Mouse (Mus musculus): ENCODE results near the gene Elavl4.

Gene Elavl4

GRCm38 (mm10) chr4:110266804-110267575 is 84.7 kb downstream of the Elavl4 start:
- DNase-seq (ENCODE audit: low spot score in 2 of 2): no peak

DNA sequence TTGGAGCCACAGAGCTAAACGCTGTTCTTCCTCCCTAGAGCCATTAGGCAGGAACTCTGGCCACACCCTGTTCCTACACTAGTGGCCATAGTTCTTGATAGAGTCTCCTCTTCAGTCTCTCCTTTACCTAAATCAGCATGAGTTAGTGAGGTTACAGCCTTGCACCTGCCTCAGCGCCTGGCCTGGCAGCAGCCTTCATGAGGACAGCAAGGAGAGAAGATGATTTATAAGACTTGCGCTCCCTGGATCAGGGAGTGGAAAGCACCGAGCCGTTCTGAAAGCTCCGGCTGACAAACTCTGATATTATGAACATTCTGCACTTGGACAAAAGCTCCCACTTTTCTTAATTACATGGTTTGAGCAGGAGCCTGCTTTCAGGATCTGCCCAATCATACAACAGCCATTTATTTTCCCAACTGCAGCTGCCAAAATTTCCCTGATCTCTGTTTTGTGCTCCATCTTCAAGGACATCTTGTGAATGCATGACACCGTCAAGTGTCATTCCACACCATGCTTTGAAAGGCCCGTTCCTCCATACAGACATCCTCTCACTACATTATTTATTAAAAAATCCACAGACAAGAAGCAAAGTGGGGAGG is 87.3 kb downstream of the Elavl4 start:
- DNase-seq (ENCODE audit: low spot score in 2 of 2): no peak

DNA sequence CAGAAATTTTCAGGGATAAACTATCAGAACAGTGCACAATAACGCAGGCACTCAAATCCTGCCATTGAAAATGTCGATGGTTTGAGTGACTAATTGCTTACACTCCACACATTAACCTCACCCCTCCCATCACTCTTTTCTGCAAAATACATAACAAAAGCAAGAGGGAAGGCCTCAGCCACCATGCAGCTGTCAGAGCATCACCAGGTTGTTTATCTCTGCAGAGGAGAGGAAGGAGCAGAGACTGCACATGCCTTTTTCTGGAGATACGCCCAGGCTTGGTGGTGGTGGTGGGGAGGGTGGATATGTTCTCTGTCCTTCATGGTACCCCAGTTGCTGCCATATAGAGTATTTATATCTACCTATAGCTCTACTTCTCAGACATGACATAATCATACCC is 94.3 kb downstream of the Elavl4 start:
- no peak for DNase-seq (ENCODE audit: low spot score in 2 of 2)

- no peak for DNase-seq (ENCODE audit: low spot score in 2 of 2)
Observed at GRCm38 (mm10) chr4:110255617-110256016, 96.1 kb downstream of the Elavl4 start.

DNA sequence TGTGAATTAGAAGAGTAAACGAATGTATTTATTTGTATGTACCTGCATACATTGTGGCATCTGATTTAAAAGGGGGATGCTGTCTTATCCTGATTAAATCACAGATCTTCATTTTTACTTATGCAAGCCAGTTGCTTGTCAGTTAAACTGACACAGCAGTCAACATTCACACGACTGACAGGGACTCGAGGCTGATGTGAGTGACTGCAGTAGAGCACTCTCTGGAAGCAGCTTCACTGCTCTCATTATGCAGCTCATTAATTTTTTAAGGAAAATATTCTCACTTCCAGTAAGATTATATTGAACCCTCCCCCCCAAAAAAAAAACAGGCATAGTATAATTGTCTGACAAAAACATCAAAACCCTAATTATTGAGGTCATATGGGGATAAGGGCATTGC is 101.7 kb downstream of the Elavl4 start:
- no peak for DNase-seq (ENCODE audit: low spot score in 2 of 2)

- DNase-seq (ENCODE audit: low spot score in 2 of 2): no peak
Observed at GRCm38 (mm10) chr4:110242879-110243278, 108.8 kb downstream of the Elavl4 start.

DNA sequence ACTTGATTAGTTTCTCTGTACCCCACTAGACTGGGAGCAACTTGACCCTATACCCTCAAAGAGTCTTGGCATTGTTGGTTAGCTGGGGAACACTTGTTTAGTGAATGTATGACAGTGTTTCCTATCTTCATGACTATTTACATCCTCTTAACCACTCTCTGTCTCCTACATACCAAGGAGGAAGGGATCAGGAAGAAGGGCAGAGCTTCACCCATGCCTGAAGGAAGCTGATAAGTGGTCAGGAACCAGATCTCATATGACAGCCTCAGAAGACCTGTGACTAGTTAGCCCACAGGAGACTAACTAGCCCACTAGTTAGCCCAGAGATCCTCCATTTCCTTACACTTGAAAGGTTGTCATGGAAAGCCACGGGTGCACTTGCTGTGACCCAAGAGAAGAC is 117.2 kb downstream of the Elavl4 start:
- DNase-seq (ENCODE audit: low spot score in 2 of 2): no peak

- DNase-seq (ENCODE audit: low spot score in 2 of 2): no peak
Observed at GRCm38 (mm10) chr4:110232327-110232726, 119.4 kb downstream of the Elavl4 start.

- DNase-seq (ENCODE audit: low spot score in 2 of 2): no peak
Observed at GRCm38 (mm10) chr4:110231799-110232198, 119.9 kb downstream of the Elavl4 start.

DNA sequence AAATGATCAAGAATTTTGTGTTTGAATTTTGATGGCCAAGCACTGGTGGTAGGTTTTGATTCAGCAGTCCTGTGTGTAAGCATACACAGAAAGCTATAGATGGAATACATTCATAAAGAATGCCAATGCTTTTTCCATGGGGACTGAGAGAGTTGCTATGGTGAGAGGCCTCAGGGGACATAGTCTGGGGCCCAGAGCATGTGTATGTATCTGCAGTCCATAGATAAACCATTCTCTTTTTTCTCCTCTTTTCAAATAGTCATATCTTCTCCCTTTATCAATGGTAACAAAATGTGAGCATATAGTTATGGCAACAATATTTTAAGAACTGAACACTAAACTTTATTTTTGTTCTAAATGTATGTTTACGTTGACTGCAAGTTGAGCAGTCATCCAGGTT is 122.1 kb downstream of the Elavl4 start:
- DNase-seq (ENCODE audit: low spot score in 2 of 2): no peak

DNA sequence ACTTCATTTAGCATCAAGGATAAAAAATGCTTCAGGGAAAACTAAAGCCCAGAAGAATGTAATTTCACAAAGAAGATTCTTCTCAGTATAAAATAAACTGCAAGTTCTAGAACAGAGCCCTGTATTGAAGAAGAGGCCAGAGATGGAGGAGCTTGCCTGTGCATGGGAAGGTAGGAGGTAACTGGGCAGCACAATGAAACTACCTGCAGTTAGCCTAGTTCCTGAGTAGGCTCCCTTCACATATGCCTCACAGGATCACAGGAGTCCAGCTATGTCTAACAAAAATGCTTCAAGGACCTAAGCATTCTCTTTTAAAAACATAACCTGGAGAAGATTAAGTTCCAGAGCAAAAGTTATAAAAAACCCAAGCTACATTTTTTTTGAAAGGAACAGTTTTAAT is 122.5 kb downstream of the Elavl4 start:
- no peak for DNase-seq (ENCODE audit: low spot score in 2 of 2)

DNA sequence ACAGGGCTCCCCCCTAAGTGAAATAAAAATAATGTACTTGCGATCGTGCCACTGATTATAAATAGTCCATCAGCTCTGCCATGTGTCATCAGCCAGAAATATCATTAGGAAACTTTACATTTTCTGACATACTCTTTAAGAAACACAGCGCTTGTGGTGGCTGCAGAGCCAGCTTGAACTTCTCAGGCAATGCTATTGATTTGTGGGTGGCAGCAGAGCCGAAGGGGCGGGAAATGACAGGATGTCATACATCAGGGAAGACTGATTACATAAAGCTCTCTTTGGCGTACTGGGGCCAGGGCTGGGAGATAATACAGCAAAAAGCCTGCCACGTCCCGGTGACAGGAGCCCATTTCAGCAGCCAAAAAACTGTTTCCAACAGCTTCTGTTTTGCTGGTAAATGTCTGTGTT is 124.1 kb downstream of the Elavl4 start:
- no peak for DNase-seq (ENCODE audit: low spot score in 2 of 2)

- no peak for DNase-seq (ENCODE audit: low spot score in 2 of 2)
Observed at GRCm38 (mm10) chr4:110225492-110225891, 126.2 kb downstream of the Elavl4 start.

DNA sequence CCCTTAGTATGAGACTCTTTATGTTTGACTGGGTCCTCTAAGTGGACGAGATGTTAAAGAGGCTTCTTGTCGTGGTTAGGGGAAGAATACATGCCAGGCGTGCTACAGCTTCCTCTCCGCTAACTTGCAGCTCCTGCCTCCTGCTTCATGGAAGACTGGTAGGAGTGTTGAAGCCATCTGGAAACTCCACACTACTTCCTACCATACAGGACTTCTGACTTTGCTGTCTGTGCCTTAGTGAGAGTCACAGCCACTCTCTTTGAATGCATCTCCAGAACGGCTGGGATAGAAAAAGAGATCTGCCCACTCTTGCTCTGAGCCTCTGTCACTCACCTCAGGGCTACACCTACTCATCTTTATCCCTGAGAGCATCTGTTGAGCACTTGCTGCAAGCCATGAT is 132.9 kb downstream of the Elavl4 start:
- DNase-seq (ENCODE audit: low spot score in 2 of 2): no peak

GRCm38 (mm10) chr4:110217553-110217952 is 134.2 kb downstream of the Elavl4 start:
- no peak for DNase-seq (ENCODE audit: low spot score in 2 of 2)

GRCm38 (mm10) chr4:110214543-110214942 is 137.2 kb downstream of the Elavl4 start:
- no peak for DNase-seq (ENCODE audit: low spot score in 2 of 2)

DNA sequence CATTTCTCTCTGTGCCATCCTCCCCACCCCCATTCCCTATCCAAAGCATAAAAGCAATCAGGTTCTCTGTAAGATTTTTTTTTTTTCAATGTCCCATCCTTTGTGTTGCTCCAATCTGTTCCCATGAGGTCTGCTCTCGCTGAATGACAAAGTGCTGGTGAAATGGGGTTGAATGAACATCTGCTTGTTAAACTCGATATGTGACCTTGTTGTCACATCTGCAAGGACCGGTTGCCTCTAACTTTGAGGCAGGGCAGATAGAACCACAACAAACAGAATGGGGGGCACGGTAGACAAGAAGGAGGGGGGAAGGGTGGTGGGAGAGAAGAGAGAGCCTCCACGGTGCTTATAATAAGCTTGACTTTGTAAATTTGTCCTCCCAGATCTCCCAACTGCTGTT is 138.0 kb downstream of the Elavl4 start:
- DNase-seq (ENCODE audit: low spot score in 2 of 2): no peak

- DNase-seq (ENCODE audit: low spot score in 2 of 2): no peak
Observed at GRCm38 (mm10) chr4:110210246-110210645, 141.5 kb downstream of the Elavl4 start.

DNA sequence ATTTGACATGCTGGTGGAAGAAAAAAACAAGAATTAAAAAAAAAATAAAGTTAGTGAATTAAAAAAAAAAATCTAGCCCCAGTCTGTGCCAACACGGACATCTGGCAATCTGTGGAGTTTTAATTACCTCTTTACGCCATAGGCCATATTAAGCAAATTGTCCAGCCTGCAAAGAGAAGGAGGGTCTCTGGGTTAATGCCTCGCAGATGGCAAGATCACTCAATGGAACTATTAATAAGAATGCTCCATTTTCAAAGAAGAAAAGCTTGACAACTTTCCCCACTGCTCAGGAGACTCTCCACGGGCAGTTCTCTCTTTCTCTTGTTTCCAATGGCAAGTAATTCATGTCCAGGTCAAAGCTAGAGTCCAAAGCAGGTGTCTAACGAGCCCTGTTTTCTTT is 142.1 kb downstream of the Elavl4 start:
- no peak for DNase-seq (ENCODE audit: low spot score in 2 of 2)

- no peak for DNase-seq (ENCODE audit: low spot score in 2 of 2)
Observed at GRCm38 (mm10) chr4:110201680-110202079, 150.0 kb downstream of the Elavl4 start.

DNA sequence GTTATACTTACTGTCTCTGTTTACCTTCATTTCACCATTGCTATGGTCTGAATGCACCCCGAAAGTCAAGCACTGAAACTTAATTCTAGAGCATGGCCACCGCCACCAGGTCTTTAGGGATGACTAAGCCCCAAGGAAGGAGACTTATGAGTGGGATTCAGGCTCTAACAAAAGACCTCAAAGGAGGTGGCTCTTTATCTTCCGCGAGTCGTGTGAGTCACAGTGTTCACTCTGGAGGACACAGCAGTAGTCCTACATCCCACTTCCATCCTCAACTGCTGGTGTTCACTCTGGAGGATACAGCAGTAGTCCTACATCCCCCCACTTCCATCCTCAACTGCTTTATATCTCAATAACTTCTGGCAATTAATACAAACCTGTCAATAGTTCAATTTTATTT is 151.8 kb downstream of the Elavl4 start:
- DNase-seq (ENCODE audit: low spot score in 2 of 2): no peak

DNA sequence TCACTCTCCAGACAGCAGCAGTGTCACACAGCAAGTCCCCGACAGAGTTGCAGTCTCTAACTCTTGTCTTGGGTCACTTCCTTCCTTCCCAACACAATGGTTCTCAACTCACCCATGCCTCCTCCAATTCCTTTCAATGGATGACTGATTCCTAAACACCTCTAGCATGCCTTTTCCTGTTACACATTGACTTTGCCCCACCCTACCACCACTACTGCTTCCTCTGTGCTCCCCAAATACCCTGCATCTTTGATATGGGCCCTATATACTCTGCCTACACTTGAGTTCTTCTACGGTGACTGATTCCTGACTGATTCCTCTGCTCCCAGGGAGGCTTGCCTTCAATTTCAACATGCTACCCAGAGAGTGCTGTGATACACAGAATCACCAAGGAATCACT is 153.1 kb downstream of the Elavl4 start:
- DNase-seq (ENCODE audit: low spot score in 2 of 2): no peak

DNA sequence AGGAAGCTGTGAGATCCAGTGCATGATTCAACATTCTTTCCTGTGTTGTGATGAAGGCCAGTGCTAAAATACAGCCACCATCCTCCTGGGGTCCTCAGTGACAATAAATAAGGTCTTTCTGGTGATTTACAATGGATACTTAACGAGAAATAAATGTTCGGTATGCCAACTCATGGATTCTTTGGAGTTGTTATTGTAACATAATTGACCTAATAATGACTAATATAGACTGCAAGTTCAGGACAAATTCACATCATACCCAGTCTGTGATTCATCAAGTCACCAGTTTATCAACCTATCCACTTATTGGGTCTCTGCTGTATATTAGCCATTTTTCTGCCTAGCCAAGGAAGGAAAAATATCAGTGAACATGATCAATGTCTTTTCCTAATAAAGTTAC is 174.4 kb downstream of the Elavl4 start:
- DNase-seq (ENCODE audit: low spot score in 2 of 2): no peak

DNA sequence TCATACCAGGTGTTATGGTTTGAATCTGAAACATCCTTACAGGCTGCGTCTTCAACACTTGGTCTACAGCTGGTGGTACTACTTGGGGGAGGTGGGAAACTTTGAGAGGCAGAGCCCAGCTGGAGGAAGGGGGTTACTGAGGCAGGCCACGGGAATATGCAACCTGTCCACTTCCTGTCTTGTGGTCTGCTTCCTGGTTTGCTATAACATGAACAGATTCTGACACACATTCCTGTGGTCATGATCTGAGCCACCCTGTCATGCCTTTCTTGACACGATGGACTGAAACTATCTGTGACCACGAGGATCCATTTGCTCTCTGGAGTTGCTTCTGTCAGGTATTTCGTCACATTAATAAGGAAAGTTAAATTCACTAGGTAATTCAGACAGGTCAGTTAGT is 179.7 kb downstream of the Elavl4 start:
- no peak for DNase-seq (ENCODE audit: low spot score in 2 of 2)
